Mouse (Mus musculus): ENCODE results near the gene Nbl1. TPM values are rescaled to one million over a fixed set of nuclear protein-coding genes. Genes with fewer than 3 reads are reported as not detected.

Nbl1 gene
- 28.4 and 35.7 TPM in 2 replicates for polyA plus RNA-seq (2015; fragmentation: Nextera tagmentation; extraction: Ambion mirVana)

DNA sequence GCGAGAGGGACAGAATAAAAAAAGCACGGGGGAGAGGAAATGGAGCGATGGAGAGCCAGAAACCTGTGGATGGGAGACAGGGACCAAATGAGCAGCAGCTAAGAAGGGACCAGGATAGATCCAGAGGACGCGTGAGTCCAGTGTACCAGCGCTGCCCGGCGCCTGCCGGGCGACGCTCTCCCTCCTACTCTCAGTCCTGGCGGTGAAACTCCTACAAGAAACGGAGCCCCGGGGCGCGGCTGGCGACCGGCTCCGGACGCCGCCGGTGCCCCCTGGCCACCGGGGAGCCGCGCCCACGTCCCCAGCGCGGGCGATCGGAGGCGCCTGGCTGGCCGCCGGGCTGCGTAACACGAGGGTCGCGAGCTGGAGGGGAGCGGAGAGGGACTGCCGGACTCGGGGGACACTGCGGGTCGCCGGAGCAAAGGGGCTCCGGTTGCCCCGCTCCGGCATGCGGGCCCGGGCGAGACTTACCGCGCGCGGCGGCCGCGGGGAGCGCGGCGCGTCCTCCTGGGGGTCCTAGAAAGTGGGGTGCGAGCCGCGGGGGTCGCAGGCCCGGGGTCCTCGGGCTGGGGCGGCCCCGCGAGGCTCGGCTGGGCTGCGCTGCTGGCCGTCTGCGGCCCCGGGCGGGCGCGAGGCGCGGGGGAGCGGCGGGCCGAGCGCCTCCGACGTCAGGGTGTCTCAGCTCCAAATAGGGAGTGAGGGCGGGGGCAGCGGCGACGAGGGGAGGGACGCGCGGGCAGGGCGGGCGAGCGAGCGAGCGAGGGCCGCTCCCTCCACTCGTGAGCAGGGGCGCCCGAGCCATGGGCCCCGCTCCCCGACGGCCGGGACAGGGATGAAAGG lies at the start of gene Nbl1:
Gene Nbl1, minus strand, starts transcription at position 638 of the 840 bp plus-strand sequence.
- under 1% methylated on average over 103 of the region's 105 CpGs for WGBS
- H3K27me3 ChIP-seq: peaks cover 36% of the 10 kb centered on the region
- H3K9me3 ChIP-seq (replicated peaks): 0 out of 2 replicates have a peak, but pooled peaks cover 7% of the 10 kb centered on the region
- ATAC-seq (replicated peaks; ENCODE audit: low FRiP score): peak; percentile 48; the same call in 1 of the 2 replicates
- H3K36me3 ChIP-seq: no peaks in the 10 kb centered on the region
- peaks cover 52% of the 10 kb centered on the region for H3K4me1 ChIP-seq
- peak within 1 kb of the TSS; percentile 48 for H3K27ac ChIP-seq
- peak within 1 kb of the TSS; percentile 69 for H3K4me3 ChIP-seq (replicated peaks)
- peak within 1 kb of the TSS; percentile 99 for H3K4me2 ChIP-seq
- peak within 1 kb of the TSS; percentile 67 for H3K9ac ChIP-seq

DNA sequence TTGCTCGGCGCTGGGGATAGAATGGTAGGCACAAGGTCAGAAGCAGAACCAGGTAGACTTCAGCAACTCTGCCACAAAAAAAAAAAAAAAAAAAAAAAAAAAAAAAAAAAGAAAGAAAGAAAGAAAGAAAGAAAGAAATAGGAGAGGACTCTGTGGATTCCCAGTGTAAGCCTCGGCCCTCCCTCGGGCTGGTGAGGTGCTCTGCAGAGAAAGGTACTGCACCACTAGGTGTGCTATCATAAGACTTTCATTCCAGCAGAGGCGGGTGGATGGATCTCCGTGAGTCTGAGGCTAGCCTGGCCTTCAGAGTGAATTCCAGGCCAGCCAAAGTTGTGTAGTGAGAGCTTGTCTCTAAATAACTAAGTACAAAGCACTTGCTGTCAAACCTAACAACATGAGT lies 49.0 kb upstream of the Nbl1 start:
- no peak for ATAC-seq (replicated peaks; ENCODE audit: low FRiP score)
- no peaks in the 10 kb centered on the region for H3K27me3 ChIP-seq
- WGBS: 76% methylated on average over 6 of the region's 6 CpGs

DNA sequence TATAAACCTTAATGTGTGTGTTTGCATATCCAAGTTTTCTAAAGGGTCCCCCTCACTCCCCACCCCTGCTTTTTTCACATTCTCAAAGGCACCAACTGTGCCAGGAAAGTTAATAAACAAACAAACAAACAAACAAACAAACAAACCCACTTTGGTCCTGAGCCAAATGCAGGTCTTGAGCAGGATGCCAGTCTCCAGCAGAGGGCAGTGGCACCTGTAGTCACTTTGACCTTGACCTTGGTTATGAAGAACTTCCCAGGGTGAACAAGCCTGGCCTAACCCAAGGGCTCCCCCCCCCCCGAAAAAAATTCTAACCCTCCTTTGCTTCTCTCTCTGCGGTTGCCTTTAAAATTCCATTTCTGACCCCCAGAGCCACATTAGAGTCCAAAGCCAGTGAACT lies 47.5 kb upstream of the Nbl1 start:
- no peaks in the 10 kb centered on the region for H3K9me3 ChIP-seq (replicated peaks)

More for the DNA sequence above, 49.0 kb upstream of the Nbl1 start:
- H3K4me1 ChIP-seq: peaks cover 14% of the 10 kb centered on the region
- H3K27ac ChIP-seq: no peak overlapping the region
- H3K4me3 ChIP-seq (replicated peaks): no peak overlapping the region
- H3K36me3 ChIP-seq: no peaks in the 10 kb centered on the region
- no peak overlapping the region for H3K9ac ChIP-seq
- H3K4me2 ChIP-seq: no peak overlapping the region
- no peaks in the 10 kb centered on the region for H3K9me3 ChIP-seq (replicated peaks)

DNA sequence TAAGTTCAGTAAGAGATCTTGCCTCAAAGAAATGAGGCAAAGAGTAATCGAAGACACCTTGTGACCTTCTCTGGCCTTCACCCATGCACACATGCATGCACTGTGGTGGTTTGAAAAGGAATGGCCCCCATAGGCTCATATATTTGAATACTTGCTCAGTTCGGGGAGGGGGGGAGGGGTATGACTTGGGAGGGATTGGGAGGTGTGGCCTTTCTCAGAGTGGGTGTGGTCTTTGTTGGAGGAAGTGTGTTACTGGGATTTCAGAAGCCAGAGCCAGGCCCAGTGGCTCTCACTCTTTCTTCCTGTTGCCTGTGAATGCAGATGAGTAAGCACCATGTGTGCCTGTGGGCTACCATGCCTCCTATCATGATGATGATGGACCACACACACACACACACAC lies 43.2 kb upstream of the Nbl1 start:
- Histone ChIP-seq H3K4me3 (replicated peaks) (no peak overlapping the region), H3K27ac (no peak overlapping the region), H3K4me1 (peaks cover 7% of the 10 kb centered on the region; the same call in 1 of the 2 replicates), H3K36me3 (no peaks in the 10 kb centered on the region), H3K9ac (no peak overlapping the region), H3K4me2 (no peak overlapping the region), H3K9me3 (replicated peaks) (no peaks in the 10 kb centered on the region), H3K27me3 (no peaks in the 10 kb centered on the region)
- WGBS: 83% methylated on average over 2 of the region's 2 CpGs
- no peak for ATAC-seq (replicated peaks; ENCODE audit: low FRiP score)

More for the DNA sequence above, 47.5 kb upstream of the Nbl1 start:
- WGBS: 77% methylated on average over 2 of the region's 2 CpGs
- no peaks in the 10 kb centered on the region for H3K36me3 ChIP-seq
- no peak for ATAC-seq (replicated peaks; ENCODE audit: low FRiP score)
- no peak overlapping the region for H3K9ac ChIP-seq
- H3K27me3 ChIP-seq: no peaks in the 10 kb centered on the region
- no peak overlapping the region for H3K27ac ChIP-seq
- H3K4me1 ChIP-seq: peaks cover 14% of the 10 kb centered on the region
- no peak overlapping the region for H3K4me2 ChIP-seq
- H3K4me3 ChIP-seq (replicated peaks): no peak overlapping the region

DNA sequence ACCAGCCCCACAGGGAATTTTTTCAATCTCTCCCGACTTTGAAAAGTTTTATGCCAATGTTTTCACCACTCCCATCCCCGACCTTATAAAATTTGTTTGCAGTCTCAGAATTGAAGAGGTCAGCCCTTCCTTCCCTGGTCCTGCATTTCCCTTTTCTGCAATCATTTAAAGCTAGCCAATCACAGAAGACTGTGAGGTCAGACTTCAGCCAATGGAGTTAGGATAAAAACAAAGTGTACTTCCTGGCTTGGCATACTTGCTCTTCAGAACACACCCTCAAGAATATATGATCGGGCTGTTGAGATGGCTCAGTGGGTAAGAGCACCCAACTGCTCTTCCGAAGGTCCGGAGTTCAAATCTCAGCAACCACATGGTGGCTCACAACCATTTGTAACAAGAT lies 40.3 kb upstream of the Nbl1 start:
- WGBS: 81% methylated on average over 5 of the region's 5 CpGs
- Histone ChIP-seq H3K27ac (no peak overlapping the region), H3K27me3 (no peaks in the 10 kb centered on the region), H3K4me3 (replicated peaks) (no peak overlapping the region), H3K9me3 (replicated peaks) (no peaks in the 10 kb centered on the region), H3K36me3 (no peaks in the 10 kb centered on the region), H3K4me2 (no peak overlapping the region), H3K9ac (no peak overlapping the region), H3K4me1 (peaks cover 24% of the 10 kb centered on the region)
- ATAC-seq (replicated peaks; ENCODE audit: low FRiP score): no peak

DNA sequence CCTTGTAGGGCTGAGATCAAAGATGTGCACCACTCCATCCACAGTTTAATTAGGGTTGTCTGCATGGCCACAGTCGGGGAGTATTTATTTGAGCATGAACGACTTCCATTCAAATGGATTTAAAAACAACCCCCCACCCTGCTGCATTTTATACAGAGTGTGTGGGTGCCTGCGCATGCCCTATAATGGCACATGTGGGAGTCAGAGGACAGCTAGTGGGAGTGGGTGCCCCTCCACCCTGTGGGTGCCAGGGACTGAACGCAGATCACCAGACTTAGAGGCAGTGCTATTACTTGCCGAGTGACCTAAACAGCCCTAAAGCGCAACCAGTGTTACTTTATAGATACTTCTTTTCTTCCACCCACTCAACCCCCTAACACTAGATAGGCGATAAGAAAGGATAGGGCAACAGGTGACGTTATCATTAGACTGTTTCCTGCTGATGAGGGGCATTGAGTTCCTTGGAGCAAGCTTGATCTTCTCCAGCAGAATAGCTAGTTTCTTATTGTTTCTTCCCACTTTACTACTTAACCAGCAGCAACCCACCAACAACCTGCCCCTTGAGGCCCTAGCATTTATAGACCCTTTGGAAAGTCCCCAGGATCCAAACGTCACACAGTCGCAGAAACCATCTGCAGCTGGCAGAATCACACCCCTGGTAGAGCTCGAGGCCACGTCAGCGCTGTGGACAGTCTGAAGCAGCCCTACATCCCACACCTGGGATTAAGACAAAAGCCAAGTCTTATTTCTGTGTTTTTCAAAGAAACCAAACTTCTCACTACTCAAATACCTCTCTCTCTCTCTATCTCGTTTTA lies 39.3 kb upstream of the Nbl1 start:
- Histone ChIP-seq H3K4me2 (no peak overlapping the region), H3K9ac (no peak overlapping the region), H3K36me3 (peaks cover 3% of the 10 kb centered on the region; the same call in 1 of the 2 replicates), H3K4me3 (replicated peaks) (no peak overlapping the region; the same call in 1 of the 2 replicates), H3K27ac (no peak overlapping the region), H3K27me3 (no peaks in the 10 kb centered on the region), H3K4me1 (peaks cover 24% of the 10 kb centered on the region), H3K9me3 (replicated peaks) (no peaks in the 10 kb centered on the region)
- WGBS: 80% methylated on average over 14 of the region's 14 CpGs
- ATAC-seq (replicated peaks; ENCODE audit: low FRiP score): no peak

DNA sequence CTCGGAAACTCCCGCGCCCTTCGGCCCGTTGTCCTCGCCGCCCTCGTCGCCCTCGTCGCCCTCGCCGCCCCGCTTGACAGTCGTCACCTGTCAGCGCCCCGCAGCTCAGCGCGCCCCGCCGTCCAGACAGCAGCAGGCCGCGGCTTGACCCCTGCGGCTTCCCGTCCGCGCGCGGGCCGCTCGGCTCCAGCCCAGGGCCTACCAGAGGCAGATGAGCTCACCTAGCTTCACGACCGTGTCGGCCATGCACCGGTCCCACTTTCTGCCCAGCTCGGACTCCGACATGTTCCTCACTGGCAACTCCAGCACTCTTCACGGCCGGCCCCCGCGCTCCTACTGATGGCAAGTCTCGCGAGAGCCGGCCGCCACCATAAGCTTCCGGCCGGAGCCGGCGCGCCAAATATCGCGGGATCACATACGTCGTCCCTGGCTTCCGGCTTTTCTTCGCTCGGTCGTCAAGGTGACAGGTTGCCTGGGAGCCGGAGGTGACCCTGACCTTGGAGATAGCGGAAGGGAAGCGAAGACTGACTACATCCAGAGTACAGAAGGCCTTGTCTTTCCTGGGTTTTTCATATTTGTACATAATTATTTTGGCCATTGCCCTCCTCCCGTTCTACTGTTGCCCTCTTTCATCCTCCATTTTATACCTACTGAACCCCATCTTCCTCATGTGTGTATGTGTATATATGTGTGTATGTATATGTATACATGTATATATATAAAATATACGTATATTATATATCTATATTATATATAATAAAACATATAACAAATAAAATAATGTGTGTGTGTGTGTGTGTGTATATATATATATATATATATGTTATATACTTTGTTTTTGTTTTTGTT lies 38.1 kb upstream of the Nbl1 start, which contains the start of gene Minos1:
Gene Minos1, minus strand, starts transcription at position 413 of the 849 bp plus-strand sequence.
- H3K27ac ChIP-seq: peak within 1 kb of the TSS; percentile 94
- no peaks in the 10 kb centered on the region for H3K9me3 ChIP-seq (replicated peaks)
- no peaks in the 10 kb centered on the region for H3K27me3 ChIP-seq
- peak; percentile 98 for ATAC-seq (replicated peaks; ENCODE audit: low FRiP score)
- peaks cover 10% of the 10 kb centered on the region; the same call in 1 of the 2 replicates for H3K36me3 ChIP-seq
- H3K4me1 ChIP-seq: peaks cover 24% of the 10 kb centered on the region
- WGBS: under 1% methylated on average over 59 of the region's 63 CpGs
- peak within 1 kb of the TSS; percentile 87 for H3K9ac ChIP-seq
- peak within 1 kb of the TSS; percentile 82 for H3K4me2 ChIP-seq
- peak within 1 kb of the TSS; percentile 76 for H3K4me3 ChIP-seq (replicated peaks)

DNA sequence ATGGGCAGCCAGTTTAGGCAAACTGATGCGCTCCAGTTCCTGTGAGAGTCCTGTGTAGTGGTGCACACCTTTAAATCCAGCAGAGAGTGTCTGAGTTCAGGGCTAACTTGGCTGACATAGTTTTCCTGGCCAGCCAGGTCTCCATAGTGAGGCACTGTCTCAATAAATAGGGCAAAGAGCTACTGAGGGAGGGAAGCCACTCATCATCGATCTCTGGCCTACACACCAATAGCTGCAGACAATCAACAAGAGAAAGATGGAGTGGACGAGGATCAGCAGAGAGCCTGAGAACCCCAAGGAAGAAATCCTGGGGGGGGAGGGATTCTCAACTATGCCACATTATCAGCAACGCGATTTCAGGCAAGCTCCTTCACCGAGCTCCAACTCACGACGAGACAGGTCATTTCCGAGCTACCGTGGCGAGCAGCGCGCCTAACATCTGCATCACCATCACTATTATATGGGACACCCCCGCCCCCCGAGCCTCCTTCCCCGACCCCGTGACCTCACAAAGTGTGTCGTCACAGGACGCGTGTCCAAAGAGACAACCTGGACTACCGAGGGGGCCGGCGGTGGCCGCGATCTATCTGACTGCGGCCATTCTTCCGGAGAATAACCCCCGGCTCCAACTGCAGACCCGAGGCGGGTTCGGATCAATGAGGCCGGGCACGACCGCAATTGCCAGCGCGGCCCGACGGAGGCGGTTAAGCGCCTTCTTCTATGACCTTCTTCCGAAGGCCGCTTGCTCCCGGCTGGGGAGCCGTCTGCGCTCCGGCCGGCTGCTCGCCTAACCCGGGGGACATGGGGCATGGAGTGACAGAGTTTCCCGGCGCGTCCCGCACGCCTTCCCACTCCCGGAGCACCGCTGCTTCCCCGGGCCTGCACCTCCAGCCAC lies 37.3 kb upstream of the Nbl1 start:
- Histone ChIP-seq H3K4me2 (peak overlapping the region; percentile 82), H3K27me3 (no peaks in the 10 kb centered on the region), H3K9me3 (replicated peaks) (no peaks in the 10 kb centered on the region), H3K4me3 (replicated peaks) (peak overlapping the region; percentile 76), H3K36me3 (peaks cover 10% of the 10 kb centered on the region; the same call in 1 of the 2 replicates), H3K27ac (peak overlapping the region; percentile 94), H3K9ac (peak overlapping the region; percentile 87), H3K4me1 (peaks cover 24% of the 10 kb centered on the region)
- ATAC-seq (replicated peaks; ENCODE audit: low FRiP score): peak; percentile 72; the same call in 1 of the 2 replicates
- 2% methylated on average over 57 of the region's 57 CpGs for WGBS

DNA sequence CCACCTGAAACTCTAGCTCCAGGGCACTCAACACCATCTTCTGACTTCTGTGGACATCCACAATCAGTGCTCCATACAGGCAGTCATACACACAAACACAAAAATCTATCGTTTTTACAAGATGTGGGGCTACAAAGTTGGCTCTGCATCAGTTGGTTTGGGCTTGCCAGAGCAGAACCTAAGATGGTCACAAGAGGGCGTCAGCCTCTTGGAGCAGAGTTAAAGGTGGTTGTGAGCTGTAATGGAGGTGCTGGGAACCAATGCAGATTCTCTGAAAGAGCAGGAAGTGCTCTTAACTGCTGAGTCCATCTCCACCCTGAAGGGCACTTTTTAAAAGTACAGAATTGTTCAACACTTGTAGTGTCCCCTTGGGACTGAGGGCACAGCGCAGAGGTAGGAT lies 33.7 kb upstream of the Nbl1 start:
- WGBS: 95% methylated on average over 3 of the region's 3 CpGs
- ATAC-seq (replicated peaks; ENCODE audit: low FRiP score): no peak
- Histone ChIP-seq H3K27ac (no peak overlapping the region), H3K36me3 (peaks cover 10% of the 10 kb centered on the region; the same call in 1 of the 2 replicates), H3K4me3 (replicated peaks) (no peak overlapping the region), H3K9ac (no peak overlapping the region), H3K4me1 (peaks cover 21% of the 10 kb centered on the region), H3K9me3 (replicated peaks) (no peaks in the 10 kb centered on the region), H3K4me2 (no peak overlapping the region), H3K27me3 (no peaks in the 10 kb centered on the region)

DNA sequence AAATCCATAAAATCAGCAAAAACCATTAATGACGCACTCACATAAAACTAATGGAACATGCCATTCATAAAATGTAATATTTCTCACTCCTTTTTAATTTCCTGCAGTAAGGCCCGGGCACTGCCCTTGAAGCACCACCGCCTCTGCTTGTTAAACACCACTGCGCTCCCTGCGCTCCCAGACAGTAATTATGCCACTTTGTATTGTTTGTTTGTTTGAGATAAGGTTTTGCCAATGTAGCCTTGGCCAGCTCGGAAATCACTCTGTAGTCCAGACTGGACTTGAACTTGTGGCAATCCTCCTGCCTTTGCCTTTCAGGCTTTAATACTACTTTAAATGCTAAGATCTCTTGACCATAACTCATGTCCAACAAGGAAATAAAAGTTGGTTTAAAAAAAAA lies 32.1 kb upstream of the Nbl1 start:
- 83% methylated on average over 6 of the region's 6 CpGs for WGBS
- no peak for ATAC-seq (replicated peaks; ENCODE audit: low FRiP score)
- Histone ChIP-seq H3K4me3 (replicated peaks) (no peak overlapping the region), H3K9me3 (replicated peaks) (no peaks in the 10 kb centered on the region), H3K4me2 (no peak overlapping the region), H3K4me1 (peaks cover 28% of the 10 kb centered on the region), H3K27ac (no peak overlapping the region), H3K9ac (no peak overlapping the region), H3K36me3 (peaks cover 10% of the 10 kb centered on the region; the same call in 1 of the 2 replicates), H3K27me3 (no peaks in the 10 kb centered on the region)

Data from kidney, embryonic 15.5 days (tissue).